Mouse (Mus musculus) kidney, adult 2 months (tissue): ENCODE measurements at regions not wholly inside any gene's neighbourhood (a gene's known extent, or its start where the extent isn't known, plus 50 kb on each side); places are given as distances from the start of the nearest gene placed in this dataset.

Source experiments
- CTCF ChIP-seq: fragments of 200-500 bp; conservative IDR thresholded peaks from 2 replicates; pipeline ENCODE4 v1.5.1; 2011; ENCODE audit warnings: low read depth, mild to moderate bottlenecking, control low read depth, low read length, moderate library complexity, mixed read lengths; ENCODE audit not compliant: insufficient read depth, insufficient read length
- POLR2A ChIP-seq: fragments of 200-500 bp; IDR thresholded peaks from one replicate; pipeline ENCODE4 v1.6.1; 2011; ENCODE audit warnings: low read depth, low read length, control low read depth

- TF ChIP-seq CTCF (no peak), POLR2A (no peak)
These were observed 96.1 kb upstream of the Rad23b start for GRCm38 (mm10) chr4:55253769-55254168.
